Mouse (Mus musculus) lung, adult 2 months (tissue): Measurements from ENCODE around the gene Mctp1.

Experiments
- CTCF ChIP-seq: fragments of 200-500 bp; IDR thresholded peaks from 2 replicates; pipeline ENCODE4 v1.5.1; 2011; ENCODE audit warnings: mild to moderate bottlenecking, low read length, control low read depth; ENCODE audit not compliant: insufficient read depth
- POLR2A ChIP-seq: fragments of 200-500 bp; IDR thresholded peaks from 2 replicates; pipeline ENCODE4 v1.6.1; 2011; ENCODE audit warnings: low read depth, mild to moderate bottlenecking, control low read depth, low read length, borderline replicate concordance; ENCODE audit errors: extremely low read depth

DNA sequence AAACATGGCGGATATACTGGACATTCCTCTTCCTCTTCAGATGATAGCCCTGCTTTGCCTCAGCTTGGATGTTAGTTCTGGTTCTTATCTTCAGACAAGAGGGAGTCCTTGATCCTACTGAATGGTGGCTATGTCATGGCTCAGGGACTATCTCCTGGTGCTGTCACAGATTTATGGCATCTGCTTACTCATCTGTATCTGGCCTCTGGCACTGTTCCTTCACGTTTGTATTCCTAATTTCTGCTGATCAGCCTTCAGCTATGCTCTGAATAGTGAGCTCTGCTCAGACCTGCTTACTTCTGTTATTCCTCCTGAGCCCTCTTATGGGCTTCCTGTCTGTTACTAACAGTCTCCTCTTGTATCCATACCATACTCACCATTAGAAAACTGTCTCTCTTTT is 7.6 kb downstream of the Mctp1 start:
- TF ChIP-seq CTCF (no peak), POLR2A (no peak)
